Mouse (Mus musculus) 3T3-L1 (cell line): ENCODE results near the gene Cdh12.
"Not testable (repeated sequence)": the region's sequence is repeated elsewhere in the genome, so short reads cannot be mapped to it uniquely, and the experiment has no call there.

Source experiments
- DNase-seq: peaks from one replicate; pipeline ENCODE4 v3.0.0-alpha.2; 2015; ENCODE audit warnings: low read depth, low spot score

The Cdh12 gene

DNA sequence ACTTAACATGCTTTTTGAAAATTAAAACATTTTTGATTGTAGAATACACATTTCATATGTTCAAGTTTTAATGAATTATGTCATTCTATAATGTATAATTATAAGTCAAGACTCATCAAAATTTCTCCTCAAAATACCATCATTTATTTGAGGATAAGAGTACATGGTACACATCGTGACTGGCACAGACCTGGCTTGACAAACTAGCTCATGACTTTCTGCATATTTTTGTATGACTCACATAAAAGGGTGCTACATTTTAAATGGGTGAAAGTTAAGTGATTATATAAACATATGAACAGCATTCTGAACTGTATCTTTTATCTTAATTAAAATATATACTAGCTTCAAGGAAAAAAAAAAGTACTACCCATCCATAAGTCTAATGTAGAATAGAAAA, 643.8 kb downstream of the Cdh12 start:
- DNase-seq, result no peak

DNA sequence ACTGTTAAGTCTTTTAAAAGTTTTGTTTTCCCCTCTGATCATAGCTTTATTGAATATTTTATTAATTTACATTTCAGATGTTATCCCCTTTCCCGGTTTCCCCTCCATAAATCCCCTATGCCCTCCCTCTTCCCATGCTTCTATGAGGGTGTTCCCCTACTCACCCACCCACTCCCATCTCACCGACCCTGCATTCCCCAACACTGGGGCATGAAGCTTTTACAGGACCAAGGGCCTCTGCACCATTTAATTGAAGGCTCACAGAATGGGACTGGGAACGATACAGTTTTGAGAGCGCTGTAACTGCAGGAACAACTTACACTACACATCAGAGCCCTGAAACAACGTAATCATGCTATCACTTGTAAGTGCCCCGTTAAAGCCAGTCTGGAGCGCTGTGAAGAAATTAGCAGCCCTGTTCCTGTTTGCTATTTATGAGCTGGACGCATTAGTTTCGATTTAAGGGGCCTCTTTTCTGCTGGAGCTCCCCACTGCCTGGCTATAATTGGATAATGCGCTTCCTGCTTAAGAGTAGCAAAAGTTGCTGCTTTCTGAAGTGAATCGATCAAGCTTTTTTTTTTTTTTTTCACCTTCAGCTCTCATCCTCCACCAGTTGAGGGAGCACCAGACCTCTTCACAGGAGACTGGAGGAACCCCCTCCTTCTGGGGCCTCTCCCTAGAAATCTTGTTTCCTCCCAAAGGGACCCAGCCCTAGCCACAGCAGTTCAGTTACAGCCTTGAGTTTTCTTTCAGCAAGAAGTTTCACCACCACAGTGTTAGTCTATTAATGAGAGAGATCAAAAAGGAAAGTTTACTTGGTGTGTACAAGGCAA, 660.2 kb downstream of the Cdh12 start:
- peak; percentile 2 for DNase-seq

DNA sequence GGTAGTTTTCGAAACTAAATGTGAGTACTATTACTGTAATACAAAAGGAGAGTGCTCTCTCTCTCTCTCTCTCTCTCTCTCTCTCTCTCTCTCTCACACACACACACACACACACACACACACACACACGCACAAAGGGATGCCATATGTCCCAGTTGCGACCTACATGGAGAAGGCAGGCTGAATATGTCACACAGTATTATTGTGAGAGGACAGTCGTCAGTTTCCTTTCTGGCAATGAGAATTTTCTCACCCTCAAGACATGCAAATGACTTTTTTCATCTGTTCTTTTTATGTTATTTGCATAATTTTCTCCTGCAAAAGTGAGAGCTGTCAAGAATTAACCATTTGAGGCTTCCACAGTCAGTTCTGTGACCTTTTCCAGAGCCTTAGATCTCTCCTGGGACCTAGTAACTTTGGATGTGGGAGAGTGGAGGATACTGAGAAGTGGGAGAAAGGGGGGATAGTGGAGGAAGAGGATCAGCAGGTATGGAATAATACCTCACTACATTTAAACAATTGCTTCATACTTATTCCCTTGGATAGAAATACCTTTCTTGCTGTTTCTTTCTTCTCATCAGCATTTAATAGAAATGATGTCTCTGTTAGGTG, 660.9 kb downstream of the Cdh12 start:
- no peak for DNase-seq

DNA sequence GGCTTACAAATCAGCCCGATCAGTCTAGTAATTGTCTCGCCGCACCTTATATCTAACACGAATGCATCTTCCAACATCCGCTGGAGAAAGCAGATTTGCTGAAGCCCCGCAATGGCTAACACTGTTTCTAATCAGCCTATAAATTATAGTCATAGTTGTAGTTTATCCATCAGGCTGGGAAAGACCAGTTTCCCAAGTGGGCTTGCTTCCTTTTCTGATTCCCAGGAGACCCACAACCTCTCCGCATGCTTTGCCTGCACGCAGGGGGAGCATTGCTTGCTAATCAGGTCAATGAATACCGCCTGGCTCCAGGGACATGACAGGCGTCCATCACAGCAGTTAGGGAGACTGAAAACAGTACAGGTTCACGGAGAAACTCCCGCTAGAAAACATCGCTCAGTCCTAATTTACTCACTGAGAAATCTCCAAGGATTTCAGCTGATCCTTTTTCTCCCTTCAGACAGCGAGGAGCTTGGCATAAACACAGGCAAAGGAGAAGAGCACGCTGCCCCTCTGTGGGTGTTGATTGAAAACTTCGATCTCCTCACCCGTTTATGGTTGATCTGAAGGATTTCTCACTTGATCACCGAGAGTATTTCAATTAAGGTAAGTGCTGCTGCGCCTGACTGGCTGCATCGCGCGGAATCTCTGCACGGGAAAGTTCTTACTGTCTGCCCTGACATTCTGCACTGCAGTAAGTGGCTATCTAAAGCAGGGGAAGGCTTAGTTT, 662.0 kb downstream of the Cdh12 start:
- no peak for DNase-seq

DNA sequence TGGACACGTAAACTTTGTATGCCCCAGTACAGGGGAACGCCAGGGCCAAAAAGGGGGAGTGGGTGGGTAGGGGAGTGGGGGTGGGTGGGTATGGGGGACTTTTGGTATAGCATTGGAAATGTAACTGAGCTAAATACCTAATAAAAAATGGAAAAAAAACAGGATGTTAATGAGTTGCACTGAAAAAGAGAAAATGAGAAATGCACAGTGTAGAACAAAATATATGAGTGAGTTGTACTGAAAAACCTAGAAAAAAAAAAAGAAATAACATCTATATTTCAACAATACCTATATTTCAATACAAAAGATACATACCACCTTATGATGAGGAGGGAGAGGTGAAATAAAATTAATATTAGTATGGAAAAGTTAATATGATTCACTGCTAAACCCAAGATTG, 665.7 kb downstream of the Cdh12 start:
- peak; percentile 3 for DNase-seq

DNA sequence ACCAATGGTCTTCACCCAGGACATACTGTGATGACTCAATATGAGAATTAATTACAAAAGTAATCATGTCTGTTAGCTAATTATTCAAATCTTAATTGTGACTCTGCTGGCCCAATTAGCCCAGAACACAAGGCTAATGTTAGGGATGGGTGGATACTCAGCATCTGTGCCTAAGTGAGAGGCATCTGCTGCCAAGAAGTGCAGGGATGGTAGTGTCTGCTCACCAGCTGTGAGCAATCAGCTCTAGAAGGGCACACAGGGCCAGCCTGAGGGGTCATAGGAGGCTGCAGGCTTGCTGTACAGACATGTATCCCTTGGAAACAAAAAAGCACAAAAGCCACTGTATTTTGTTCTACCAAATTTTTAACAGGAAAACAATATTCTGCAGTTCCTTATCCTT, 681.6 kb downstream of the Cdh12 start:
- no peak for DNase-seq

DNA sequence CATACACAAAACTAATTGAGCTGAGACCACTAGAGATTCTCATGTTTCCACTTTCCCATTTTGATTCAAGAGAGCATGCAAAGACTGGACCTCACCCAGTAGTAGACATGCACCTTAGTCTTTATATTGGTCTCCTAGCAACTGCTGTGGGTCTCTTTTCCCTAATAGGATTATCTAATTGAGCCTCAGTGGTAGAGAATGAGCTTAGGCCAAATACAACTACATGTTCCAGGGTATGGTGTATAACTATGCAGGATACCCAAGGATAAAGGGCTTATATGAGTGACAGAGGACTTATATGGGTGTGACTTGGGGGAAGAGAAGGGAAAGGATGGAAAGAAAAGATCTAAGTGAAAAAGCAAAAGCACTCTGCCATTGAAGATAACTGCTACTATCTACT, 683.9 kb downstream of the Cdh12 start:
- no peak for DNase-seq

DNA sequence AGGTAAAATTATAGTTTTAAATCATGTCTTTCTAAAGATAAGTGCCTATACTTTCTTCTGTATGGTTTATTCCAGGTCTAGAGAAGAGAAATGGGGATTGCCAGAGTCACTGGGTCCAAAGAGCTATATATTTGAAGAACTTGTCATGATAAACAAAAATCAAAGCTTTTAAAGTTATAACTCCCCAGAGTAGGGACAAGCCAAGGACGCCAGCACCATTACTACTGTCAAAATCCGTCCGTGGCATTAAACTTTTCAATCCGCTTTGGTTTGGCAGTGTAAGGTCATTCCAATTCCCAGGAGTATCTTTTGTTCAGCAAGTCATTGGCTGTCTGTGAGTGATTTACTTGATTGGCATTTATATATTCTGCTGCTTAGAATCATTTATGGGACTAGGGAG, 697.8 kb downstream of the Cdh12 start:
- no peak for DNase-seq

DNA sequence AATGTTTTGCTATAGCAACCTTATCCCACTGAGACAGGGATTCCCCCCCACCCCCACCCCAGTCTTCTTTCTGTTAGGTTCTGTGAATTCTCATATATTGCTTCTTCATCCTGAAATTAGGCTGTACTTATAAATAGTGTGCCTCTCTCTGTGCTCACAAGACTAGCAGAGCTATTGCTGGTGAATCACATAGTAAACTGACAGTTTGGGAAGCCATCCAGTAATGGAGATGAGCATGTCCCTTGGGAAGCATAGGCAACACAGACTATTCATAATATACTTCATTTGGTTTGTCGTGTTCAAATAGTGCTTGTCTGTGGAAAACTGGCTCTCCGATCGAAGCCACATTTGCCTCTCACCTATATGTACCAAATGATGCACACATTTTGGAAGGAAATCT, 704.5 kb downstream of the Cdh12 start:
- DNase-seq, result no peak

DNA sequence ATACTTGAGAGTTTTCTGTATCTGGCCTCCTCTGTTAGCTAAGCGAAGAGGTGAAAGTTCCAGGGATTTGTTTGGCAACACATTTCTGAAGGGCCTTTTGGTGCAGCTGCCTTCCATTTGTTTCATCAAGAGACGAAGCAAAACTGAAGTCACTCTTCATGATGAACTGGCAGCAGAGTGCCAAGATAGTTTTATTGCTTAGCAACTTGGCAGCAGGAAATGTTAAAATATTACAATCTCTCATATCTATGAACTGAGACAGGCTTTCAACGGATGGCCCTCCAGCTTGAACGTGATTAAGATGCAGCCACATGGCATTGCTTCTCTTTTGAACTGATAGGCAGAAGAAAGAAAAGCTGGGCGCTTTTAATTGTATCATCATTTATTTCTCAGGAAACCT, 730.7 kb downstream of the Cdh12 start:
- no peak for DNase-seq

DNA sequence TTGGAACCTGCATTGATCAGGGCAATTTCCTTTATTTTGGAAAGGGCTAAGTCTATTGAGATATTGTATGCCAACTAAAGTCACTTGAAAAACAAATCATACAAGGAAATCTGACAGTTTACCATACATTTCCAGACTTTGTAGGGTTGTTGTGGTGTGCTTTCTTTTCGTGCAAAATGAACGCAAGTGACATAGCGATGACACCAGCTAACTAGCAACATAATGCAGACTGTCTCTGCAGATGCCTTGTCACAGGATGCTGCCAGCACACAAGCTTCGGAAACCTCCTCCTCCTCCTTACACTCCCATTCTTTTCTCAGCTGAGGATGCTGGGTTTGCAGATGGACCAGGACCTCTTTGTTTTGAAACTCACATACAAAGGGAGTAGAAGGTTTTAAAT, 731.1 kb downstream of the Cdh12 start:
- DNase-seq, result no peak

DNA sequence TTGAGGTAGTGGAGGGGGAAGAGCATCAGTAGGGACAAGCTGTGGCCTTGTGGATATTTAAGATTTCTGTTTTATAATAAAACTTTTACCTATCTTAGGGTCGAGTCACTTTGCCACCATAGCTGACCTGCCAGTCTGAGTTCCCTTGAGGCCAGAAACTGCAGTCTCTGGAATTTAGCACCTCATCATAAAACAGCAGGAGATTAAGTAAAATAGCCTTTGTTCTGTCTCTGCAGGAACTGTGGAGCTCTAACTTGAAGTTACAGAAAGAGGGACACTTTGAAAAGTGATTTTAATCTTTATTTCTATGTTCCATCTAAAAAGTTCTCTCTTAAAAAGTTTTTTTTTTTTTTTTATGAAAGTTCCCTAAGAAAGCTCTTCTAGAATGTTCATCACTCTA, 736.7 kb downstream of the Cdh12 start:
- no peak for DNase-seq

DNA sequence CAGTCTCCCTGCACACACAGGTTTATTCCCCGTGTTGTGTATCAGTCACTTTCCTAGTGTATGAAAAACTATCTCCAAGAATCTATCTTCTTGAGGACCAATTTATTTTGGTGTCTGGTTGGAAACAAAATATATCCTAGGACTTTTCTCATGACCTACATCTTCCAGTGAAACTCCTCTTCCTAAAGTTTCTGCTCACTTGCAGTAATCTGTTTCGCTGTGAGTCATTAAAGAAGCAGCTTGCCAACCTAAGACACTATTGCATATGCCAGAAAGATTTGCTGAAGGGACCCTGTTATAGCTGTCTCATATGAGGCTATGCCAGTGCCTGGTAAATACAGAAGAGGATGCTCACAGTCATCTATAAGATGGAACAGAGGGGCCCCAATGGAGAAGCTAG, 761.0 kb downstream of the Cdh12 start:
- DNase-seq, result not testable (repeated sequence)

DNA sequence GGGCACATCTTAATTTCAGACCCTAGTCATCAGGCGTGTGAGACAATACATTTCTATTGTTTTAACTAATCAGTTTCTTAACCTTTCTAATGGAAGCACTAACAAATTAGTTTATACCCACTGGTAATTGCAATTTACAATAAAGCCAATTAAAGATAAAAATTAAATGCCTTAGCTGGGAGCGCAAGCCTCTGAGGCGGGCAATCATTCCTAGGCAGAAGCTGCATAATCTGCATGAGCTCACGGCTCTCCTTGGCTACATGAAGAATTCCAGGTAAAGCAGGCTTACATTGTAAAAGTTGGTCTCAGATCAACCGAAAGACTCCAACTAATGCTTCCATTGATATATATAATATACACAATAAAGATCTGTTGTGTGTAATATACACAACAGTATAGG, 773.9 kb downstream of the Cdh12 start:
- no peak for DNase-seq

DNA sequence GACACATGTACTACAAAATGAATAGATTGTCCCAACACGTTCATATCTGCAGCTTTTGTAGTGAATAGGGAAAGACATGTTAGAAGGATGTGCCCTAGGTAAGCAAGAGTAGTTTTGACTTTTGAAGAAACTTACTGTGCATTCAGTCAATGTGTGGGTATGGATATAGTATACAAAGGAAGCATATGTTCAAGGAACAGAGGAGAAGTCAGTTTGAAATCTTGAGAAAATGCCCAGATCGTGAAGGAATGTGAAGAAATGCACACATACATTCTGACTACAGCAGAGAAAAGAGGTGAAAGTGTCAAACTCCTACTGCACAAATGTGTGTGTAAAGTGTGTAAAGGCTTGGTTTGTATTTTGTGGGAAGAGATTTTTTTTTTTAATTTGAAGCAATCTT, 812.3 kb downstream of the Cdh12 start:
- DNase-seq, result no peak

DNA sequence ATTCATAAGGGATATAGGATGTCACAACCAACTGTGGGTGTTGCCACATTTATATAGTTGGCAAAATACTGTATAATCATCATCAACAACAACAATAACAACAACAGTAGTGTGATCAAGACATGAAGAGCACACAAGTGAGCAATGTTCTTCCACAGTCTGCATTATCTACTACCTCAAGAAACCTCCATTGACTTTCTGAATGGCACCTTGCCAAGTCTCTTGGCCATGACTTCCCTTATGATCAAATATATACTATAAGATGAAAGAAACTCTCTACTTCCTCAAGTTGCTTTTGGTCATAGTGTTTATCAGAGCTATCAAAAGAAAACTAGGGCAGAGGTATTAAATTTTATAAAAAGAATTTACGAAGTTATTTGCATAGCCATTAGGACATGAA, 820.8 kb downstream of the Cdh12 start:
- no peak for DNase-seq

DNA sequence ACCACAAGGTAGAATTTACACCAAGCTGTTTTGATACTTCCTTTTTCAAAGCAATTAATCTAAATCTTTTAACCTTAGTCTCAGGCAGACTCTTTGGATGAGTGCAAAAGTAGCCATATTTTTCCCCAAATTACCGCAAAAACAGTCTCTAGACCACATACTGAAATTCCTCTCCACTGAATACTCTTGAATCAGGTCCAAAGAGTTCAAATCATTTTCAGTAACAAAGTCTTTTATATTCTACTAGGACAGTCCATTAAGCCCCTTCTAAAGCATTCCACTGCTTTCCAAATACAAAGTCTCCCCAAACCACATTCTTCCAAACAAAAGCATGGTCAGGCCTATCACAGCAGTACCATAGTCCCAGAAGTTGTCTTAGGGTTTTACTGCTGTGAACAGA, 848.0 kb downstream of the Cdh12 start:
- DNase-seq, result no peak

DNA sequence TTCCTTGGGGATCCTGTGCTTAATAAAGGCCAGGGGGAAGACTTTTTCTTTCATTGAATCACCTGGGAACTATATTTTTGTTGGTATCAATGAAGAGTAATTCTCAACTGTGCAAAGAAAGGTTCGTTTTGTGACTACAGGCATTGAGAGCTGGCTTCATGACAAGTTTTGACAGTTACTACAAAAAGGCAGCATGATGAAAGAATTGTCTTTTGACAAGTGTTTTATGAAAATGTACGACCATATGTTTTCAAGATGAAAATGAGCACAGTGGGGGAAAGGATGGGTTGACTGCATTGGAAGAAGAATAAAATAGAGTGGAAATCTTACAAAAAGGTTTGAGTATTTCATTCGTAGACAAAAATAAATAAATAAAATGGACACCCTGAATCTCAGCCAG, 866.4 kb downstream of the Cdh12 start:
- no peak for DNase-seq

DNA sequence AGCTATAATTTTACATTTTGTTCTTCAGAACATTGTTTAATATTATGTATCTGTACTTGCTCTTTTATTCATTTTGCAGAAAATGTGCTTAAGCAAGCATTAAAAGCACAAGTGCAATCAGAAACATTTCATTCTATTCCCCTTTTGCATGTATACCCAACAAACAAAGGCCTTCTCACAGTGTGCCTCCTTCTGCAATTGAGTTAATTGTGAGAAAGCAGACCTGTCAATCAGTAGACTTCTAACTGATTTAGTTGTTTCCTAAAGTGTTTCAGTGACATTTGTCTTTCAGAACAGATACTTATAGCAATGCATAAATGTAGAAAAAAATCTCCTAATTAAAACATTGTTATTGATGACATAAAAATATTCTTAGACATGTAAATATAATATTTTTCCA, 894.8 kb downstream of the Cdh12 start:
- DNase-seq, result no peak

DNA sequence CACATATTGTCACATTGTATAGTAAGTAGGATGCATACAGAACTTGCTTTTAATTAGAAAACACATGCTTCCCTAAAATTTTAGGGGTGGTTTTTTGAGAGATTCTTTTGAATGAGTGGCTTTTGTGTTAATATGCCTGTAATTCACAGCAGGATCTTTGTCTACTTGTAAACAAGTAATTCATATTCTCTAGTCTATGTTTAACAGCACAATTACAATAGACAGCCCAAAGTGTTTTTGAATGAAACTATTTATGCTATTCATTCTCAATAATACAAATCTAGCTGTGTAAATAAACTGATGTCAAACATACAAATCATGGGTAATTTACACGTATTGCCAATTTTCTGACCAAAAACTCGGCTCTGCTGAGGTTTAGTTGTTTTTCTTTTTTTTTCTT, 895.3 kb downstream of the Cdh12 start:
- DNase-seq, result no peak

DNA sequence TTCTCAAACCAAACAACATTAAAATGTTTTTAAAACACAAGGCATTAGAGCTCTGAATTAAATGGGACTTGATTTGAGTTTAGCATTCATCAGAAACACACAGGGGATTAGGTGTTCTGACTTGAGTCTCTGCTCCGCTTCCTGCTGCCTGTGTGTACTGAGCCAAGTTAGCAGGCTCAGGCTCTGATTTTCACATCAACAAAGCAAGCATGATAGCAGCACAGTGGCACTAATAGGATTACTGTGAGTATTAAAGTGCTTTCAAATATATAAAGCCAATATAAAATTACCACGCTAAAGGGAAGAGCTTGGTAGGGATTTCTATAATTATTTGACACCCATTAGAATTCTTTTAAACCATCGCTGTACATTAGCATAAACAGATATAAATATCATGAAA, 895.7 kb downstream of the Cdh12 start:
- DNase-seq, result no peak

DNA sequence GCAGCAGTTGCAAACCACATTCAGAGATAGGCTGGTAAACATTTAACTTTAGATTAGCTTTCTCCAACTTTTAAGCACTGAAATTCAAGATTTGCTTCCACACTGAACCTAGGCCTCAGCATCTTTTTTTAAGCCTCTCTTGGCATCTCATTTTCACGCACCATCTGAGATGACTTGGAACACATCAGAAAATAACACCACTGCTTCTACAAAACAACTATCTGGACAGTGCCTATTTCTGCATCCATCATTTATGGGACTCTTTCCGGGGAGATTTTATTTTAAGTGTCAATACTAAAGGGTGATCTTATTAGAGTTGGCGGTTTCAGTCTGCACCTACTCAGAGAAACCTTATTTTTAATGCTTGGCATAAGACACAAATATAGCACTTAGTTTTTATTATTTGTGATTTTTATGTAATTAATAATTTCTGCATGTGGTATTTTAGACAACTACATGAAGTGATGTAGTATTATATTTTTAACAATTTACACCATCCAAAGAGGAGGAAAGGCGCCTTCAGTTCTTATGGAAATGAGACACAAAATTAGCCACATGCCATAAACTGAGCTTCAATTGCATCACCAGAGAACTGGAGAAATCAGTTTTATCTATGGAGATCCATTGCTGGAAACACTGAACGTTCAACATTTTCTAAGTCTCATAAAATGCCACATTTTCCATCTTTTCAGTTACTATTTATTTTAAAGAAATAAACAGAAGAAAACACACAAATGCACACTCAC, 906.5 kb downstream of the Cdh12 start:
- no peak for DNase-seq
